Mouse (Mus musculus): ENCODE measurements around the gene Rap1a.

DNA sequence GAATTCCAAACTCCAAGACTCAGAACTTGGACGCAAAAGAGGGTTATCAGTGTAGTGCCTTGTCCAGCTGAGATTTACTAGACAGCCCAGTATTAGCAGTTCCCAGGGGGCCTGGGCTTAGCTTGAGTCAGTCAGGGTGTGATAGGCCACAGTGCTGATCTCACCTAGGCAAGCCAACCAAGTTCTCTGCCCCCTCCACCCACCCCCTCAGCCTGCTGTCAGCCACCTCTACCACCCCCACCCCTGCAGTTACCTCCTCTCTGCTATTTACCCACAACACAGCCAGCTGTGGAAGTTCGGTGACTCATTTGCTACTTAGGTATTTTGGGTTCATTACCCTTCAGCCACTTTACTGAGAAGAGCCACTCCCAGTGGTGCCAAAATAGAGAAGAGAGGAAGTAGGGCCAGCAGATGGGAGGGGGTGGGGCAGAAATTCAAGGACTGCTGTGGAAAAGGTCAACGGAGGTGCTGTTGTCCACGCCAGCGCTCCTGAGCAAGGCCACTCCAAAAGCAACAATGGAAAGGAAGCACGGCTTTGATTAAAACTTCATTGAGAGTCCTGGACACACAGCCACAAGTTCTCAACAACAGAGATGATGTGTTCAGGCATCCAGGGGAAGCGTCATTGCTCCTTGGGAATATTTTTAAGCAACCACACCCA lies 24.5 kb upstream of the Rap1a start:
- TF ChIP-seq POLR2A (IDR thresholded peaks at IDR 0.05; ENCODE audit: borderline replicate concordance, low read depth, low read length) (no peak), CTCF (IDR thresholded peaks at IDR 0.05; ENCODE audit: low read depth, low read length) (no peak)
